Mouse (Mus musculus): ENCODE data around the gene Pigz. TPM values are rescaled to one million over a fixed set of nuclear protein-coding genes. Genes with fewer than 3 reads are reported as not detected.

Pigz gene
- polyA plus RNA-seq (2014; fragmentation: Nextera tagmentation; extraction: Ambion mirVana) = 0.57 and 0.66 TPM in 2 replicates

DNA sequence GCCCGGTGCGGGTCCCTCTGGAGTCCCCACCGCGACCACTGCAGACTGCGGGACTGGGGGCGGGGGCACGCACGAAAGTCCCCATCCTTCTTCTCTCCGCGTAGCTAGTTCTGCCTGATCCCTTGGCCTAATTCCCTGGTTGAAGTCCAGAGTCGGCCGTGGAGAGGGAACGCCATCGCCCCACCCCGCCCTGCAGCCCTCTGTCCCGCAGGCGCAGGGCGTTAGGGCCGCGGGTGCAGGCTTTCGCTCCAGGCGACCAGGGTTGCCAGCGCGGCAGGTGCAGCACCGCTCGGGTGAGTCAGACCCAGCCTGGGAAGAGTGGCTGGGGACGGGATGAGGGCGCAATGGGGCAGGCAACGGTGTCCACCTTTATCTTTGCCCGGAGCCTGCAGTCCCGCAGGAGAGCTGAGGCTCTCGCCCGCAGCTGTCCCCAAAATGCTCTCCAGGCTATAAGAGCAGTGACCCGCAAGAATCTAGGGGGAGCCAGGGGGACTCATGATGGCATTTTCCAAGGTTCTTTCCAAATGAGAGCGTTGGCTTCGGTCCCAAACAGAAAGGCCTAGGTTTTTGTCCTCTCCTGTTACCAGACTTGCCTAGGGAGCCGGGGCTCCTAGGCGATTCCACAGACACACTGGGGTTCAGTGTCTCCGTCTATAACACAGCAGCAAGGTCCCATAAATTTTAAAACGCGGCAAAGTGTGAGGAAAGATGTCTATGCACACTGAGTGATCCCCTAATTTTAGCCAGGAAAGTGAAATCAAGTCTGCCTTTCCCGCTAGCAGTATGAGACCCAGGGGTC lies at the start of gene Pigz:
TSS of gene Pigz (plus strand) at position 101 of the 799 bp plus-strand sequence.
- H3K9me3 ChIP-seq (ENCODE audit: control insufficient read depth, low read length) = no peaks in the 10 kb centered on the region
- 0 out of 2 replicates have a peak, but pooled peaks have one; percentile 26 for ATAC-seq (replicated peaks; ENCODE audit: low FRiP score, low TSS enrichment, low read depth)
- WGBS = 10% methylated on average over 42 of the region's 42 CpGs
- H3K4me3 ChIP-seq (ENCODE audit: low read depth, low read length) = peak within 1 kb of the TSS; percentile 42
- H3K36me3 ChIP-seq (ENCODE audit: control insufficient read depth, insufficient read depth, low read length) = no peaks in the 10 kb centered on the region
- H3K4me1 ChIP-seq (replicated peaks; ENCODE audit: control insufficient read depth, insufficient read depth, low read length) = peaks cover 11% of the 10 kb centered on the region
- DNase-seq (ENCODE audit: low spot score) = peak; percentile 71
- H3K9ac ChIP-seq (ENCODE audit: low read length) = peak within 1 kb of the TSS; percentile 22; the same call in 1 of the 2 replicates
- no peak within 1 kb of the TSS for H3K27ac ChIP-seq (ENCODE audit: low read depth)
- peak within 1 kb of the TSS; percentile 87 for H3K4me2 ChIP-seq (ENCODE audit: low read length)
- H3K27me3 ChIP-seq (replicated peaks; ENCODE audit: control insufficient read depth, insufficient read depth, low read length) = peaks cover 46% of the 10 kb centered on the region

DNA sequence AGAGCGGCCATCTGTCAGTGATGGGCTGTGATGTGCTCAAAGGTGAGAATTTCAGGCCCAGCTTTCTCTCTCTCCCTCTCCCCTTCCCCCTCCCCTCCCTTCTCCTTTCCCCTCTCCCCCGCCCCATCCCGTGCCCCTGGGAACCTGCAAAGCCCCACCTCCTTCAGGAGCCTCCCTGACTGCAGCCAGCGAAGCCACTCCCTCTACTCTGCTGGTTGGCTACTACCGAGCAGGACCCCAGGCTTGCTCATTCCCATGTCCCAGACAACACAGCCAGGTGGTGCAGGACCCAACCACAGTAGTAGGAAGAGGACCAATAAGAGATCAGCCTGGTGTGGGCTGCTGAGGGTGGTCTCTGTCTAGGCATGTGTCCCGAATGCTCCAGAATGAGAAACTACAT lies 49.7 kb upstream of the Pigz start:
- Histone ChIP-seq H3K9ac (ENCODE audit: low read length) (no peak overlapping the region), H3K27ac (ENCODE audit: low read depth) (0 out of 2 replicates have a peak overlapping the region, but pooled peaks have one; percentile 7), H3K9me3 (ENCODE audit: control insufficient read depth, low read length) (no peaks in the 10 kb centered on the region), H3K4me3 (ENCODE audit: low read depth, low read length) (no peak overlapping the region), H3K4me2 (ENCODE audit: low read length) (peak overlapping the region; percentile 33), H3K27me3 (replicated peaks; ENCODE audit: control insufficient read depth, insufficient read depth, low read length) (no peaks in the 10 kb centered on the region), H3K36me3 (ENCODE audit: control insufficient read depth, insufficient read depth, low read length) (no peaks in the 10 kb centered on the region), H3K4me1 (replicated peaks; ENCODE audit: control insufficient read depth, insufficient read depth, low read length) (no peaks in the 10 kb centered on the region)
- ATAC-seq (replicated peaks; ENCODE audit: low FRiP score, low TSS enrichment, low read depth) (no peak), DNase-seq (ENCODE audit: low spot score) (no peak)
- 15% methylated on average over 6 of the region's 6 CpGs for WGBS

- no peak for DNase-seq (ENCODE audit: low spot score)
- no peaks in the 10 kb centered on the region for H3K9me3 ChIP-seq (ENCODE audit: control insufficient read depth, low read length)
- H3K4me3 ChIP-seq (ENCODE audit: low read depth, low read length) = no peak overlapping the region
- no peak overlapping the region for H3K4me2 ChIP-seq (ENCODE audit: low read length)
- H3K36me3 ChIP-seq (ENCODE audit: control insufficient read depth, insufficient read depth, low read length) = no peaks in the 10 kb centered on the region
- no peak overlapping the region for H3K9ac ChIP-seq (ENCODE audit: low read length)
- no peaks in the 10 kb centered on the region for H3K27me3 ChIP-seq (replicated peaks; ENCODE audit: control insufficient read depth, insufficient read depth, low read length)
- no peak overlapping the region for H3K27ac ChIP-seq (ENCODE audit: low read depth)
- WGBS = 79% methylated on average over 7 of the region's 7 CpGs
- no peak for ATAC-seq (replicated peaks; ENCODE audit: low FRiP score, low TSS enrichment, low read depth)
- H3K4me1 ChIP-seq (replicated peaks; ENCODE audit: control insufficient read depth, insufficient read depth, low read length) = no peaks in the 10 kb centered on the region
Observed at GRCm38 (mm10) chr16:31890907-31891306, 42.7 kb upstream of the Pigz start.

DNA sequence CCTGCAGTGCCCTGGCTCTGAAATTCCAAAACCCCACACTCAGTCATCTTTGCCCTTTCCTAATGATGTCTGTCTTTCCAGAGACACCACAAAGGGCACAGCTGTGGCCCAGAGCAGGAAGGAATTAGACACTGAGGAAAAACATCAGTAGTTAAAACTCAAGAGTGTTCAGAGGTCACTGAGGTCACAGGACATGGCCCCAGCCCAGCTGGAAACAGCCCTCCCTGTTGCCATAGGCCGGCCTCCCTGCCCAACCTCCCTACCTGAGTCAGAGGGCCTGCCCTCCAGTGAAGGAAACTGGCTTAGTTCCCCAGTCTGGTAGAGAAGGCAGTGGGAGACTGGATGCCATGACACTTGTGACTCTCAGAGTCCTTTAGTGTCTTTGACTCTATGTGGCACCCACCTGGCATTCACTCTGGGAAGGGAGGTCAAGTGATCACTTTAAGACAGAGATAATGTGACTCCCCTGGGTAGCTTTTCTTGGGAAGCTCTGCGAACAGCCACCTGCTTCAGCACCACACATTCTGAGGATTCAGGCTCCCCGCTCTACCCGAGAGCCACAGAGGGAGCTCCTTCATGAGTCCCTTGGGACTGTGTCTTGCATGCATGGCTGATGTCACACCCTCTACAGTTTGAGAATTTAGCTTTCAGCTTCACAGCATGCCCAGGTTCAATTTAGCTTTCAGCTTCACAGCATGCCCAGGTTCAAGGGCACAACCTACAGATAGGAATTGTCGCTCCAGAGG lies 40.1 kb upstream of the Pigz start:
- DNase-seq (ENCODE audit: low spot score) (no peak), ATAC-seq (replicated peaks; ENCODE audit: low FRiP score, low TSS enrichment, low read depth) (no peak)
- no peaks in the 10 kb centered on the region for H3K27me3 ChIP-seq (replicated peaks; ENCODE audit: control insufficient read depth, insufficient read depth, low read length)
- 70% methylated on average over 5 of the region's 5 CpGs for WGBS
- H3K4me3 ChIP-seq (ENCODE audit: low read depth, low read length) = no peak overlapping the region
- no peaks in the 10 kb centered on the region for H3K36me3 ChIP-seq (ENCODE audit: control insufficient read depth, insufficient read depth, low read length)
- H3K9me3 ChIP-seq (ENCODE audit: control insufficient read depth, low read length) = no peaks in the 10 kb centered on the region
- no peak overlapping the region for H3K4me2 ChIP-seq (ENCODE audit: low read length)
- H3K9ac ChIP-seq (ENCODE audit: low read length) = no peak overlapping the region
- no peak overlapping the region for H3K27ac ChIP-seq (ENCODE audit: low read depth)
- peaks cover 7% of the 10 kb centered on the region; the same call in 1 of the 2 replicates for H3K4me1 ChIP-seq (replicated peaks; ENCODE audit: control insufficient read depth, insufficient read depth, low read length)

DNA sequence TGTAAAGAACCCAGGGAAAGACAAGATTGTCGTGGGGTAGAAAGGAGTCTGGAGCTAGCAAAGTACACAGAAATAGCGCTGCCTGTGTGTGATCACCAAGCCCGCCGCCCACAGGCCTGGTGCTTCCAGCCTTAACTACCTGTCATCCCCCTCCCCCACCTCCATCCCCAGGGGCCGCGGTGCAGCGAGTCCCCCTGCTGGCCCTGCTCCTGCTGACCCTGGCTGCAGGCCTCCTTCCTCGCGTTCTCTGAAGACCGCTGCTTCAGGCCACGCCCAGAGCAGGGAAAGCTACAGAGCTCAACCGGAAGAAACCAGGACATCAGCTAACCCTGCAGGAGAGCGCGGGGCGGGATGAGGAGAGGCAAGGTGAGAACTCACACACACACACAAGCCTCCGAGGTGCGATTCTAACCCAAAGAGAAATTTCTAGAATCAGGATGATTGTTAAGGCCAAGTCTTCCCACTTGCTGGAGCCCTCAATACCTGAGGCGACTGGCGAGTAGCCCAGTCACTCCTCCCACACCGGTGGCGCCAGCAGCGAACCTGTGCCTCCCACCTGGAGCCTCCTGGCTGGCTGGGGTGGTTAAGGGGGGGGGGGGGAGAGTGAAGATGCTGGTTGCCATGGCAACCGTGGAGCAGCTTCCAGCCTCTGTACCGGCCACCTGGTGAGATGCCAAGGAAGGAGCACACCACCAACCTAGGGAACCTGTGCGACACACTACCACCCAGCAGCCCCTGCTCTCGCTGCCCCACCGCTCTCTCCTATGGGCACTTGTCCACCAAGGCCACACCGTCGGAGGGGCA lies 36.5 kb upstream of the Pigz start:
- Histone ChIP-seq H3K4me2 (ENCODE audit: low read length) (peak overlapping the region; percentile 53), H3K9me3 (ENCODE audit: control insufficient read depth, low read length) (0 out of 2 replicates have a peak, but pooled peaks cover 3% of the 10 kb centered on the region), H3K27me3 (replicated peaks; ENCODE audit: control insufficient read depth, insufficient read depth, low read length) (no peaks in the 10 kb centered on the region), H3K4me1 (replicated peaks; ENCODE audit: control insufficient read depth, insufficient read depth, low read length) (peaks cover 7% of the 10 kb centered on the region; the same call in 1 of the 2 replicates), H3K27ac (ENCODE audit: low read depth) (no peak overlapping the region), H3K4me3 (ENCODE audit: low read depth, low read length) (peak overlapping the region; percentile 27), H3K36me3 (ENCODE audit: control insufficient read depth, insufficient read depth, low read length) (no peaks in the 10 kb centered on the region), H3K9ac (ENCODE audit: low read length) (peak overlapping the region; percentile 32; the same call in 1 of the 2 replicates)
- DNase-seq (ENCODE audit: low spot score) (peak; percentile 73), ATAC-seq (replicated peaks; ENCODE audit: low FRiP score, low TSS enrichment, low read depth) (peak; percentile 68)
- 13% methylated on average over 29 of the region's 29 CpGs for WGBS

DNA sequence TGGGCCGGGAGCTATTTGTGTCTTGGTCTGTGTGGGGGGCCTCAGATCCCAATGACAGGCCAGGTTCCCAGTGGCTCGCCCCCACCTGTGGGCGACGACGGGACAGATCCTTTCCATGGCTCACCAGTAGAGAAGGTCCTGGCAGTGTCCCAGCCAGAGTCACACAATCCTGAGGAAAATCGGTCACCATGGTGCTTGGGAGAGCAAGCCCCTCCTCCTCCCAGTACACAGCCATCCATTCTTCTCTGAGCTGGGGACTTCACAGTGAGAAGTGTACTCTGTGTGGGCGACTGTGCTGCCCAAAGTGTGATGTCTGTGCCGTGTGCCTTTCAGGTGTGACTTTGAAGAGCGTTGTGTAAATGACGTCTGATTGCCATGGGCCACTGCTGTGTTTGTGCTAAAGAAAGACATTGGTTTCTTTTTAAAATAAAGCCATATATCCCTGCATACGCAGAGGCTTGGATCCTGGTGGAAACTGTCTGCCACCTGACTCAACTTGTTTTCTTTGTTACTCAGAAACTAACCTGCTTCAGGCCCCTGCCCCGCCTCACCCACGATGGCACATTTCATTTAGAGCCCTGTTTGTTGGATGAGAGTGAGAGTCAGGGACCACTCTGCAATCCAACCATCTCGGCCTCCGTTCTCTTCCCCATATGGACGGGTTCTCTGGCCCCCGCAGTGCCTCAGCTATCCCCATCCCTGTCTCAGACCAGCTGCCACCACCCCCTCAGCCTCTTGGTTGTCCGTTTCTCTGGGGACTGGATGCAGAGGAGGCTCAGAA lies 34.9 kb upstream of the Pigz start:
- H3K9ac ChIP-seq (ENCODE audit: low read length) = no peak overlapping the region
- DNase-seq (ENCODE audit: low spot score) = no peak
- no peak overlapping the region for H3K4me2 ChIP-seq (ENCODE audit: low read length)
- 83% methylated on average over 18 of the region's 18 CpGs for WGBS
- H3K27me3 ChIP-seq (replicated peaks; ENCODE audit: control insufficient read depth, insufficient read depth, low read length) = no peaks in the 10 kb centered on the region
- H3K27ac ChIP-seq (ENCODE audit: low read depth) = no peak overlapping the region
- 0 out of 2 replicates have a peak, but pooled peaks cover 3% of the 10 kb centered on the region for H3K9me3 ChIP-seq (ENCODE audit: control insufficient read depth, low read length)
- H3K4me1 ChIP-seq (replicated peaks; ENCODE audit: control insufficient read depth, insufficient read depth, low read length) = peaks cover 7% of the 10 kb centered on the region; the same call in 1 of the 2 replicates
- ATAC-seq (replicated peaks; ENCODE audit: low FRiP score, low TSS enrichment, low read depth) = no peak
- H3K36me3 ChIP-seq (ENCODE audit: control insufficient read depth, insufficient read depth, low read length) = no peaks in the 10 kb centered on the region
- H3K4me3 ChIP-seq (ENCODE audit: low read depth, low read length) = no peak overlapping the region

DNA sequence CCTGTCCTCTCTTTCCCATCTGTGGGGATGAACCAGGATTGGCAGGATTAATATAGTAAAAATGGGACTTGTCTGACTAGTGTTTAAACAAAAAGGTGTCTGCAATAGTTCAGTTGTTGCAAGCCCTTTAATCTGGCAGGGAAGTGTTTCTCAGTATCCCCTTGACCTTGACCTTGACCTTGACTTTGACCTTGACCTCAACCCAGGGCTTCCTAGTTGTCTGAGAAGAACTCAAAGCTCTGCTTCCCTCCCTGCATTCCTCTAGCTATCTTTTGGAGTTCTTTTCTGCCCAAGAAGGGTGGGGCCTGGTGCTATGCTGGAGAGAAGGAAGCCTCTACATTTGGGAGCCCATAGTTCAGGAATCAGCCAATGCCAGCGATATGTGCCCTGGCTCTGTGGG lies 31.8 kb upstream of the Pigz start:
- H3K27me3 ChIP-seq (replicated peaks; ENCODE audit: control insufficient read depth, insufficient read depth, low read length) = no peaks in the 10 kb centered on the region
- H3K4me3 ChIP-seq (ENCODE audit: low read depth, low read length) = no peak overlapping the region
- 0 out of 2 replicates have a peak, but pooled peaks cover 3% of the 10 kb centered on the region for H3K9me3 ChIP-seq (ENCODE audit: control insufficient read depth, low read length)
- ATAC-seq (replicated peaks; ENCODE audit: low FRiP score, low TSS enrichment, low read depth) = no peak
- 94% methylated on average over 1 of the region's 1 CpGs for WGBS
- no peak overlapping the region for H3K4me2 ChIP-seq (ENCODE audit: low read length)
- H3K27ac ChIP-seq (ENCODE audit: low read depth) = no peak overlapping the region
- no peaks in the 10 kb centered on the region for H3K36me3 ChIP-seq (ENCODE audit: control insufficient read depth, insufficient read depth, low read length)
- H3K9ac ChIP-seq (ENCODE audit: low read length) = no peak overlapping the region
- peaks cover 11% of the 10 kb centered on the region for H3K4me1 ChIP-seq (replicated peaks; ENCODE audit: control insufficient read depth, insufficient read depth, low read length)
- no peak for DNase-seq (ENCODE audit: low spot score)

All from intestine, embryonic 14.5 days (tissue).